Comparison of ENCODE assay signal across 19 mouse cellular contexts in the genomic region with DNA sequence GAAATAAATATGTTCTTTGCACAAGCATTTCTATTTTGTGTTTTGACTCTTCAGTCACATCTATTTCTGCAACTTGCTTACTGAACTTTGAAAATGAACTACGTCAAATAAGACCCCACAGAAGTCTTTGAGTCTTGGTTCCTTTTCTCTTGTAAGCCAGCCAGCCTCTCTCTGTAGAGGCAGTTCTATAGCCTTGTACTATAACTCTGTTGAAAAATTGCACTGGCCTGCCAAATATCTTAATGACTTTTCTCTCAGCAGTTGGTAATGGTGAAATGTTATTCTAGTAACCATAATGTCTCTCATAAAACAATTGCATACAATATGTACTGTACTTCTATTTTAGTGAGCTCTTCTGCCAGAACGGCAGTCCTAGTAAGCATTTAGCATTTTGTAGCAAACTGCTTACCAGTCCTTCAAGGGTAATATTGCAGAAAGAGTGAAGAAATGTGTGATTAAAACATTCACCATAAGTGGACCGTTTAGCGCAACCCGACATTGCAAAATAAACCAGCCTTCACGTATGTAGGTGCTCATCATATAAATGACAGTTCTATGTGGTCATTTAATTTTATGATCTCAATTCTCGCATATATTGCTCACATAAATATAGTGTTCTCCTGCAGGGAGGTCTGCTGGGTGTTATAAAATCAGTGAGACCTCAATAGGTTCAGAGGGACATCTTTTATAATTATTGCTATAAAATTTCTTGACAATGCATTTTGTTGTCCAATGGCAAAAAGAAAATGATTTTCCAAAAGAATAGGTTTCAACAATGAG.
"Had no signal": no experiment of that assay in that cellular context is flagged by ENCODE, and none has a peak within 500 bp of the region (broad histone marks: within the 10 kb centered on the region; RNA-seq: fewer than 3 reads in every experiment).

No protein-coding gene starts in this region.

- H3K27ac ChIP-seq: liver, embryonic 13.5 days; liver, embryonic 15.5 days; lung, embryonic 15.5 days; macrophage; midbrain, embryonic 13.5 days; midbrain, embryonic 15.5 days; stomach, embryonic 15.5 days; stomach, postnatal 0 days had no signal

- H3K36me3 ChIP-seq: liver, embryonic 13.5 days; liver, embryonic 15.5 days; lung, embryonic 15.5 days; midbrain, embryonic 13.5 days; midbrain, embryonic 15.5 days; stomach, embryonic 15.5 days had no signal

- ATAC-seq: liver, postnatal 0 days; lung, postnatal 0 days; midbrain, embryonic 13.5 days; midbrain, embryonic 15.5 days had no signal

- DNase-seq: liver, embryonic 13.5 days; liver, postnatal 0 days; lung, adult 2 months; lung, postnatal 14 days; lung, postnatal 36 days; right cerebral cortex, postnatal 14 days; thymus, postnatal 14 days; thymus, postnatal 36 days had no signal

- H3K4me2 ChIP-seq: liver, embryonic 11.5 days; liver, embryonic 13.5 days; liver, embryonic 15.5 days; lung, embryonic 15.5 days; midbrain, embryonic 11.5 days; midbrain, embryonic 13.5 days; midbrain, embryonic 15.5 days; stomach, embryonic 15.5 days had no signal

- H3K9ac ChIP-seq: liver, embryonic 13.5 days; liver, embryonic 15.5 days; liver, postnatal 0 days; lung, embryonic 15.5 days; midbrain, embryonic 13.5 days; midbrain, embryonic 15.5 days; stomach, embryonic 15.5 days had no signal

- H3K4me3 ChIP-seq: liver, embryonic 13.5 days; liver, embryonic 15.5 days; lung, embryonic 15.5 days; megakaryocyte, embryonic 14.5 days; midbrain, embryonic 13.5 days; midbrain, embryonic 15.5 days; stomach, embryonic 15.5 days had no signal

- H3K9me3 ChIP-seq: liver, embryonic 13.5 days; liver, embryonic 15.5 days; lung, embryonic 15.5 days; megakaryocyte, embryonic 14.5 days; midbrain, embryonic 13.5 days; midbrain, embryonic 15.5 days; stomach, embryonic 15.5 days had no signal

- H3K4me1 ChIP-seq: liver, embryonic 13.5 days; liver, embryonic 15.5 days; lung, embryonic 15.5 days; megakaryocyte, embryonic 14.5 days; midbrain, embryonic 13.5 days; midbrain, embryonic 15.5 days; stomach, embryonic 15.5 days had no signal

- H3K27me3 ChIP-seq: liver, embryonic 13.5 days; liver, embryonic 15.5 days; lung, embryonic 15.5 days; midbrain, embryonic 13.5 days; midbrain, embryonic 15.5 days; stomach, embryonic 15.5 days had no signal
